Mouse (Mus musculus) CD4-positive, CD25-positive, alpha-beta regulatory T cell, adult 2 months (primary cell): ENCODE measurements around the gene Aff3.
A peak's percentile ranks its signal among the peaks of the same experiment; 100 is the strongest.
"Not testable (repeated sequence)": the region's sequence is repeated elsewhere in the genome, so short reads cannot be mapped to it uniquely, and the experiment has no call there.

Experiments used
- DNase-seq: peaks from one replicate; pipeline ENCODE4 v3.0.0-alpha.2; 2012; ENCODE audit warnings: low read depth, low spot score

The Aff3 gene

DNA sequence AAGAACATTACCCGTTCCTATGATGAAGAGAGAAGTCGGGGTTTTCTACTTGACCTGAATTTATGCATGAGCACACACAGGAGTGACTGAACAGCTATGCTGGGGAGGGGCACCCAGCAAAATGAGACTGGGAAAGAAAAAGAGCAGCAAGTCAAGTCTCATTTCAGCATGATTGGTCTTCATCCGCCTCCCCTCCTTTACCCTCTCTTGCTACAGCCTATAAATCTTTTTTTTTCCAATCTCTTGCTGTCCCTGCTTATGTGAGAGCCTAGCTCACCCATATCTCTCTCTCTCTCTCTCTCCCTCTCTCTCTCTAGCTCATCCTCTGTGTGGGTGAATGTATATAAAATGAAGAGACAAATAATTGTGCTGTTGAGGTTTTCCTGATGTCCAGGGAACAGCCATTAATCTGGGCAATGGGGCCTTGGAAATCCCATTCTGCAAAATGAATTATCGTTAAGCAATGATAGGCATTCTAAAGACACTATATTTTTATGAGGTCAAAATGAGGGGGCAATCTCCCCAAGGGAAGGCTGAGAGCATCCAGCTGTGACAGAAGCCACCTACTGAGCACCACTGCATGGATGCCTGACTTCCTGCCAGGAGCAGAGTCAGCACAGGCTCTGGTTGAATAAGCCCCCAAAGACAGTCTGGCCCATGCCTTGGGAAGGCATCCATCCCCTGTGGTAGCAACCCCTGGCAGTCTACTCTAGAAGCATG is 224.8 kb downstream of the Aff3 start:
- no peak for DNase-seq

GRCm38 (mm10) chr1:38438447-38438846 is 226.3 kb downstream of the Aff3 start:
- DNase-seq = no peak

GRCm38 (mm10) chr1:38437671-38438070 is 227.1 kb downstream of the Aff3 start:
- DNase-seq = no peak

DNA sequence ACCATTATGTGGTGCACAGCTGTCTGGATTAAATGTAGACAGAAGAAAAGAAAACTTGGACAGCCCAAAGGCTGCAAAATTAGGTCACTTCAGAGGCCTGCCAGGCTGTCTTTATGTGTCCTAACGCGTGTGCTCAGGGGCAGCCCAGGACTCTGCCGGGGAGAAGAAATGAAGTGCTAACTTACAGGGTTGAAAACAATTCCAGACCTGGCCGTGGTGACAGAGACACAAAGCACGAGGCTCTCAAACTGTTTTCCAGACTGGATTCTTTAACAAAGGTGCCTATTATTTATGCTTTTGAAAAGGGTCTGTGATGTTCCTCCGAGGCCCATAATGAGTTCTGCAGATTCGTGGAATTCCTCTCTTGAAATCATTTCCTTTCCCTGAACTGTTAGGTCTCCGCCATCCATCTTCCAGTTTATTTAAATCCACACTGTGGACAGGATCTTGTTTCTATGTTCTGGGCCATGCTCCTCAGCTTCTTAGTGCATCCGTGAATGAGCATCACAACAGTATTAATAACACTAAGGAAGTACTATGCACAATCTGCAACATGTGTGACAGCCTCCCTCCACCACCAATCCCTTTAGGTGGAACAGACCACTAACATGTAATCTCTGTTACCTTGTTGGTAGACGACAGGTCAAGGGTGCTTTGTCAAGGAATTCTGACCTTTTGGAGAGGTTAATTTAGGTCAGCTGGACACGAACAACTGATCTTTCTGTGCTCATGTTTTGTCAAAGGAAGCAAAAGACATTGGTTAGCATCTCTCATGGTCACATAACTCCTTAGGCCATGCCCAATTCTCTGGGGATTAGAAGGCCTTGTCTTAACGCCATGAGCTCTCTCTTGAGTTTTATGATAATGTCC is 228.0 kb downstream of the Aff3 start:
- no peak for DNase-seq

DNA sequence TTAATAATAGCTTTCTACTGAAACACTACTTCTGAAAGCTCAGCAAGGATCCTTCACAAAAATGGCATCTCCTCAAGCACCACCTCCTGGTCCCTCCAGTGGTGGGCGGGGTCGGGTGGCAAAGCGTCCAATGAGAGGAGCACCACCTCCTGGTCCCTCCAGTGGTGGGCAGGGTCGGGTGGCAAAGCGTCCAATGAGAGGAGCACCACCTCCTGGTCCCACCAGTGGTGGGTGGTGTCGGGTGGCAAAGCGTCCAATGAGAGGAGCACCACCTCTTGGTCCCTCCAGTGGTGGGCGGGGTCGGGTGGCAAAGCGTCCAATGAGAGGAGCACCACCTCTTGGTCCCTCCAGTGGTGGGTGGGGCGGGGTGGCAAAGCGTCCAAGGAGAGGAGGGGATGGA is 234.4 kb downstream of the Aff3 start:
- not testable (repeated sequence) for DNase-seq

DNA sequence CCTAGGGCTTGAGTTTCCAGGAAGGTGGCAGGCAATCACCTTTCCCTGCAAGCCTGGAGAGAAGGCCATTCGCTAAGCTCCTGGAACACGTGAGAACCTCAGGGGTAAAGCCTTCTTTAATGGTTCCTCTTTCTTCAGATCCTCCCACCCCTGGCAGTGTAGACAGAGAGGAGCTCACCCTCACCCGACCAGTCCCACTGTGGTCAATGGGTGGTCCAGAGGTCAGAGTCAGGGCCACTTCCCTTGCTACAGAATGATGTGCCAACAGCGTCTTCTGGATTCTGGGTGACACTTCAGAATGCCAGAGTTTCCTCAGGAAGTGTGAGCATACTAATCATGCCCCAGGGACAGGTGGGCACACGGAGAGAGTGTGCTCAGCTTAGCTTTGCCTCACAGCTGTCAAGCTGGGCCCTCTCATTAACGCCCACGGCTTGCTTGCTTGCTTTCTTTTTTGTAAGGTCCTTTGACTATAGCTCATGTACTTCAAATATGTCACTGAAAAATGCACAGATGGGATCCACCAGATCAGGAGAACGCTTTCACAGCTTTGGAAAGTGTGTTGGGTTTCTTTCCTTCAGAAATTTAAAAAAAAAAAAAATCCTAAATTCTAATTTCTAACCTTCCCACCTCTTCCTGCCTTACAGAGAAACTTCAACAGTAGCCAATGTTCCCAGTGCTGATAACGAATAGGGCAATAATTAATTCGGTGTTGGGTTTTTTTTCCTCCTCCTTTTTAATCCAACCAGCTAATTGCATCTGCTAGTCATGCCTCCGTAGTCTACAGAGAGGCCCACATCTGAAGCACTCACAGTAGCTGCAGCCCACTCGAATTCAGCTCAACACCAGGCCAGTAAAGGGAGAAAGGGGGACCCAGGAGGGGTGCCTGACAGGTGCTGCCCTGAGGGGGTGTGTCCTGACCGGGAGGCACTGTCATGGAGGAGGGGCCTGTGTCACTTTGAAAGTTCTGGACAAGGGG is 235.8 kb downstream of the Aff3 start:
- no peak for DNase-seq

DNA sequence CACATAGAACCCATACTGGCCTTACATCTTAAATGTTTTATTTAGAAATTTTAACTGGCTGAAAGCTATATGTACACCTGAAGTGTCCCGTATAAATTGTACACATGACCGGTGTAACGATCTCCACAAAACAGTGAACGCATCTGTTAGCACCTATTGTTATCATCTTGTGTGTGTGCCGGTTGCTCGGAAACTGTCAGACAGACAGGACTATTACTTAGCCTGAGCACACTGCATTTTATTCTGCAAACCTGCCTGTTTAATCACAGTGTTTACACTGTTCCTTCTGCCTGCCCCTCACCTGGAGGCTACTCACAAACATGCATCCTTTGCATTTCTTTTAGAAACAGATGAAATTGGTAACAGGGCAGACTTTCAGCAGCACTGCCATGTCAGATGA is 241.8 kb downstream of the Aff3 start:
- DNase-seq = no peak

- DNase-seq = no peak
Measured at GRCm38 (mm10) chr1:38419331-38419730, 245.4 kb downstream of the Aff3 start.

GRCm38 (mm10) chr1:38418181-38419032 is 246.3 kb downstream of the Aff3 start:
- DNase-seq = no peak

GRCm38 (mm10) chr1:38417196-38417595 is 247.6 kb downstream of the Aff3 start:
- no peak for DNase-seq

- no peak for DNase-seq
Measured at GRCm38 (mm10) chr1:38415511-38415910, 249.2 kb downstream of the Aff3 start.

DNA sequence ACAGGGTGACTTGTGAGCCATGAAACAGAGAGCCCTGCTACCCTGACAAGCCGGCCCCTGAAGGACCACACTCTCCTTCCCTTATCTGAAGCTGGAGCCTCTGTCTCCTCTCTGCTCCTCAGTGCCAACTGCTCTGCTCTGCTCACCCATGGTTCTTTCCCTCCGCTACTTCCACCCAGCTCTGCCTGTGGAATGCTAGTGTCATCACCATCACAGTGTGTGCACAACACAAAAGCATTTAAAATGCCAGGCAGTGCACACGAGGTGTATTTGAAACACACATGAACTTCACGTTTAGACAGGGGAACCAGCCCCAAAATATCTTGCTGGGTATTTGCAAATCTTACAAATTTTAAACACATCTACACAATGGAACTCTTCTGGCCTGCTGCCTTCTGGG is 253.6 kb downstream of the Aff3 start:
- no peak for DNase-seq

GRCm38 (mm10) chr1:38410457-38410856 is 254.3 kb downstream of the Aff3 start:
- DNase-seq = no peak

GRCm38 (mm10) chr1:38408241-38408640 is 256.5 kb downstream of the Aff3 start:
- no peak for DNase-seq

- no peak for DNase-seq
Measured at GRCm38 (mm10) chr1:38403781-38404180, 261.0 kb downstream of the Aff3 start.

DNA sequence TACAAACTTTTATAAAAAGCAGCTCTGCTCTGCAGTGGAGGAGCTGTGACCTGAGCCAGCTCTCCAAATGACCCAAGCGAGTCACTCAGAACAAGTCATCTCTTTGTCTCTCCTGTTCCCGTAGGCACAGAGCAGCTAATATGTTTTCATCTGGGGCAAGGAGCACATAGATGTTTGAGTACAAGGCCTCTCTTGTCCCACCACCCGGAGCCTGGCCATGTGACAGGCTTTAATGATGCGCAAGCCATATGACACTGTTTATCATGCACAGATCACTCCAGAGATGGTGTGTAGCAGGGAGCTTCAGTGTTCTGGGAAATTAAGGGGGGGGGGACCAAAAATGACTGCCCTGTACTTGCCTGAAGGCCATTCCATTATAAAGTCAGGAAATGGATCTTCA is 262.9 kb downstream of the Aff3 start:
- no peak for DNase-seq

GRCm38 (mm10) chr1:38399269-38399668 is 265.5 kb downstream of the Aff3 start:
- no peak for DNase-seq

GRCm38 (mm10) chr1:38398566-38398965 is 266.2 kb downstream of the Aff3 start:
- no peak for DNase-seq

- DNase-seq = peak; percentile 40
Measured at GRCm38 (mm10) chr1:38395194-38395681, 269.5 kb downstream of the Aff3 start.

- DNase-seq = no peak
Measured at GRCm38 (mm10) chr1:38394493-38394892, 270.3 kb downstream of the Aff3 start.

DNA sequence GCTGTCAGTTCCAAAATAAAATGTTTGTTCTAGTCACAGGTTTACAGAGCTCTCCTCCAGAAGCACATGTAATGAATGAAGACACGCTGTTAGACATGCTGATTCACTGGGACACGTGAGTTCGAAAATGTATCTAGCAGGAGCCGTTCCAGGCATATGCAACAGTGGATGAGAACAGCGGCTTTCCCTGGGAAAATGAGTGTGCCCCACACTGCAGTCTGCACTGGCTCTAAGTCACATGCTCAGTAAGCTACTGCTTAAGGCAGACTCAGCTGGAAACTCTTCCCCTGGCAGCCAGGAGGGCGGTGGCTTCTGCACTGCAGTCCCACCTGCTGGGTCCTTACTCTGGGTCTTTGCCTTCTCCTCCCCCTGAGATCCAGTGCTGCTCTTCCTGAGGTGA is 271.2 kb downstream of the Aff3 start:
- DNase-seq = no peak
